Mouse (Mus musculus) spleen, adult 2 months (tissue): ENCODE measurements around the gene Plxna4. TPM values are rescaled to one million over a fixed set of nuclear protein-coding genes. Genes with fewer than 3 reads are reported as not detected.

Experiments
- DNase-seq, 2 experiments: peaks; one replicate each; pipeline versions ENCODE4 v3.0.0 to v3.0.0-alpha.2; 2012 to 2021; ENCODE audit warnings: low spot score in 2 of 2, low read depth in 1 of 2
- H3K27ac ChIP-seq: fragments of 200-500 bp; 2 replicates; pipeline ENCODE4 v1.5.1; 2012; ENCODE audit warnings: low read length, inconsistent platforms; ENCODE audit not compliant: insufficient read depth
- H3K27me3 ChIP-seq: fragments of 200-500 bp; 2 replicates; pipeline ENCODE4 v1.6.1; 2012; ENCODE audit warnings: mild to moderate bottlenecking, moderate library complexity, low read length, inconsistent platforms; ENCODE audit not compliant: control insufficient read depth, insufficient read depth
- H3K36me3 ChIP-seq: fragments of 200-500 bp; 2 replicates; pipeline ENCODE4 v1.6.1; 2012; ENCODE audit warnings: mild to moderate bottlenecking, low read length, inconsistent platforms; ENCODE audit not compliant: control insufficient read depth, insufficient read depth
- H3K4me1 ChIP-seq: fragments of 200-500 bp; 2 replicates; pipeline ENCODE4 v1.6.1; 2011; ENCODE audit warnings: inconsistent platforms; ENCODE audit not compliant: control insufficient read depth, insufficient read depth, insufficient read length
- H3K4me3 ChIP-seq: fragments of 200-500 bp; 2 replicates; pipeline ENCODE4 v1.5.1; 2011; ENCODE audit warnings: mild to moderate bottlenecking, inconsistent platforms; ENCODE audit not compliant: insufficient read depth, insufficient read length; ENCODE audit errors: extremely low read depth
- CTCF ChIP-seq: fragments of 200-500 bp; IDR thresholded peaks from 2 replicates; pipeline ENCODE4 v1.5.1; 2011; ENCODE audit warnings: mild to moderate bottlenecking, inconsistent platforms; ENCODE audit not compliant: insufficient read depth, insufficient read length, insufficient replicate concordance; ENCODE audit errors: extremely low read depth
- POLR2A ChIP-seq: fragments of 200-500 bp; IDR thresholded peaks from 2 replicates; pipeline ENCODE4 v1.6.1; 2011; ENCODE audit warnings: low read depth, low read length, inconsistent platforms
- WGBS: fragments of 180-500 bp; shearing (Covaris S2); methylation state at CpG from one replicate; pipeline ENCODE4 v1.1.7; 2018; 5-methylcytosine and 5-hydroxymethylcytosine counted together
- polyA plus RNA-seq: library from polyadenylated mRNA; depleted of rRNA; stranded (reverse); fragments of >200 nt; gene quantifications from 2 replicates; pipeline ENCODE4 v1.2.3, GENCODE M21; 2012

Gene Plxna4
- polyA plus RNA-seq, 1 experiment: 1.0 TPM

GRCm38 (mm10) chr6:32601306-32601705 is 13.3 kb upstream of the Plxna4 start:
- 71% methylated on average over 2 of the region's 2 CpGs for WGBS
- no peak for TF ChIP-seq POLR2A
- TF ChIP-seq CTCF: no peak
- DNase-seq: no peak

DNA sequence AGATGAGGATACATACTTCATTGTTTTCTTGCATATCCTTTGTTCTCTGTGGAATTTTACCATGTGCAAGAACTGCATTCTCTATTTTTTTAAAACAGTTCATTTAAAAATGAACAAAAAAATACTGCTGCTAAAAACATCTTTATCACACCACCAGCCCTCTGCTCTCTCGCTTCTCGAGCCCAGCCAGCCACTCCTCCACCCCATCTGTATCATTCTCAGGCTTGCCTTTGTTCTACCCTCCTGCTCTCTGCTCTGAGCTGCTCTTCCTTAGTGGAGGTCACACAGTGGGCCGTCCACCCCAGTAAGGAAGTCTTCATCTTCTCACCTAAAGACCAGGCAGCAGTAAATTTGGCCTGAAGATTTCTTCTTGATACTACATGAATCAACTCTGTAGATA is 7.6 kb upstream of the Plxna4 start:
- Histone ChIP-seq H3K36me3 (no peaks in the 10 kb centered on the region), H3K27me3 (no peaks in the 10 kb centered on the region), H3K27ac (no peak overlapping the region), H3K4me3 (no peak overlapping the region), H3K4me1 (no peaks in the 10 kb centered on the region)
- DNase-seq: no peak
- 64% methylated on average over 3 of the region's 3 CpGs for WGBS
- TF ChIP-seq CTCF (no peak), POLR2A (no peak)

More at GRCm38 (mm10) chr6:32601306-32601705, 13.3 kb upstream of the Plxna4 start:
- Histone ChIP-seq H3K4me3 (no peak overlapping the region), H3K27me3 (no peaks in the 10 kb centered on the region), H3K4me1 (no peaks in the 10 kb centered on the region), H3K36me3 (no peaks in the 10 kb centered on the region), H3K27ac (no peak overlapping the region)

DNA sequence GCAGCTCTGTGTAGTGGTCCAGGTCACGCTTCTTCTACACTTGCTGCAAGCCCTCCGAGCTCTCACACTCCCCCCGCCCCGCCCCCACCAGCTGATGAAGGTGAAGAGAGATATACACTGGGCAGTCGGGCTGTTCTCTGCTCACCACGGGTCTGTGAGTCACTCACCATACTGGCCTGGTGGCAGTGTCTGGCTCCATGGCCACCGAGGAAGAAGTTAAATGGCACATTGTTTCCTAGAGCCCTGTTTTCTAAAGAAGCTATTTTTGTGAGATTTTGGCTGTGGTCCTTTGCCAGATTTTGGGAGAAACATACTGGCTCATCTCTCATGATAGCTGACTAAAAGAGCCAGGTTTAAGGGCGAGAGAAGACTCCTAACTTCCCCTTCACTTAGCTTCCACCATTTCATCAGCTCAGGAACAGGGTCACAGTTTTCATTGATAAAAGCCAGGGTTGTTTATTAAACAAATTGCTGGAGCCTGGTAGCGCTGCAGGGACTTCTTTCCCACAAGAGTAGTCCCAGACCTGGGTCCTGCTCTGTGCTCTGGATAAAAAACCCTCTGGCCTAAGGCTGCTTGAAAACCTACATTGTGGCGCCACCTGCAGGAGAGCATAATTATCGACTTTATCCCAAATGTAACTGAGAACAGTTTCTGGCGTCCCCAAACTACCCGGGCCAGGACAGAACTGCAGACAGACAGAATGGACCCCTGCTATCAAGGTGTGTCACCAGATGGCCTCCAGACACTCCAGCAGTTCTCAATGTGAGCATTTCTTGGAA is 3.2 kb upstream of the Plxna4 start:
- WGBS: 35% methylated on average over 13 of the region's 13 CpGs
- TF ChIP-seq CTCF: no peak; the same call in 1 of the 2 replicates
- no peak for TF ChIP-seq POLR2A
- no peaks in the 10 kb centered on the region for H3K36me3 ChIP-seq

GRCm38 (mm10) chr6:32589632-32590031 is 1.6 kb upstream of the Plxna4 start:
- 71% methylated on average over 4 of the region's 4 CpGs for WGBS
- Histone ChIP-seq H3K4me1 (no peaks in the 10 kb centered on the region), H3K36me3 (no peaks in the 10 kb centered on the region), H3K4me3 (no peak overlapping the region), H3K27me3 (peaks cover 10% of the 10 kb centered on the region), H3K27ac (no peak overlapping the region)
- TF ChIP-seq CTCF (no peak), POLR2A (no peak)
- no peak for DNase-seq

More for the DNA sequence above, 3.2 kb upstream of the Plxna4 start:
- Histone ChIP-seq H3K27me3 (peaks cover 10% of the 10 kb centered on the region), H3K27ac (no peak overlapping the region), H3K4me1 (no peaks in the 10 kb centered on the region), H3K4me3 (no peak overlapping the region)
- DNase-seq: no peak

DNA sequence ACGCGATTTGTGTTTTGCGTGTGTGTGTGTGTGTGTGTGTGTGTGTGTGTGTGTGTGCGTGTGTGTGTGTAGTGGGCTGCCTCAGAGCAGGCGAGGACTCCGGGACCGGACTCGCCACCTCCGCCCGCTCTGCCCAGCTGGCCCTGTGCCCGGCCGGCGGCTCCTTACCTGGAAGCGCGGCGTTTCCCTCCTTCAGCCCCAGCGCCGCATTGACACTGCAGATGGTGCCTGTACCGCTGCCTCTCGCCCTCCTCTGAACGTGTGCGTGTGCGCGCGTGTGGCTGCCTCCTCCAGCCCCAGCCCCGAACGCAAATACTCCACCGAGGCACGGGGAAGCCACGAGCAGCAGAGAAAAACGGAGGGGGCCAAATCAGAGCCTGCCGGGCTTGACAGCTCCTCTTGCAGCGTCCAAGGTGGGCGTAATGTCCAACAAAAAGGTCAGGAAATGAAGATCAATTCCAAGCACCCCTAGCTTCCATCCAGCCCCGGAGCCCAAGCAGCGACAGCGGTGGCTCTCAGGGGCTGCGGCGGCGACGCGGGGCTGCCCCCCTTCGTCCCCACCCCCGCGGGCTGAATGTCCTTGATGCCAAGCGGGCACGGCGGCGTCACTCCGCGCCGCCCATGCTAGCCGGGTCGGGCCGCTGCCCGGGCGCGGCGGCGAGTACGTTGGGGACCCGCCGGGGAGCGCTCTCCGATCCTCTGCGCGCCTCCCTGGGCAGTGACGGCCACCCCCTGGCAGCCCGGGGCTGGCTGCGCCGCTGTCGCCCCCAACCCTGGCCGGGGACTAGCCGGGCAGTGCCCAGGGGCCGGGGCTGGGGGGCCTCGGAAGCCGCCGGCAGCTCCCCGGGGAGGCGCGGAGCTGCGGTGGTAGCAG is 619 bp downstream of the Plxna4 start:
- Histone ChIP-seq H3K27me3 (peaks cover 10% of the 10 kb centered on the region), H3K36me3 (no peaks in the 10 kb centered on the region), H3K4me3 (peak overlapping the region; percentile 42), H3K4me1 (no peaks in the 10 kb centered on the region), H3K27ac (no peak overlapping the region)
- 1% methylated on average over 81 of the region's 82 CpGs for WGBS
- DNase-seq: no peak
- TF ChIP-seq CTCF (no peak), POLR2A (no peak)

- no peaks in the 10 kb centered on the region for H3K4me1 ChIP-seq
- TF ChIP-seq POLR2A (no peak), CTCF (no peak)
- no peak overlapping the region for H3K27ac ChIP-seq
- no peak for DNase-seq
- WGBS: 6% methylated on average over 13 of the region's 13 CpGs
- H3K27me3 ChIP-seq: peaks cover 10% of the 10 kb centered on the region
- peak overlapping the region; percentile 37 for H3K4me3 ChIP-seq
- H3K36me3 ChIP-seq: no peaks in the 10 kb centered on the region
Measured at GRCm38 (mm10) chr6:32586821-32587135, 1.2 kb downstream of the Plxna4 start.
